Comparison of ENCODE assay signal across 17 mouse cellular contexts in the genomic region with DNA sequence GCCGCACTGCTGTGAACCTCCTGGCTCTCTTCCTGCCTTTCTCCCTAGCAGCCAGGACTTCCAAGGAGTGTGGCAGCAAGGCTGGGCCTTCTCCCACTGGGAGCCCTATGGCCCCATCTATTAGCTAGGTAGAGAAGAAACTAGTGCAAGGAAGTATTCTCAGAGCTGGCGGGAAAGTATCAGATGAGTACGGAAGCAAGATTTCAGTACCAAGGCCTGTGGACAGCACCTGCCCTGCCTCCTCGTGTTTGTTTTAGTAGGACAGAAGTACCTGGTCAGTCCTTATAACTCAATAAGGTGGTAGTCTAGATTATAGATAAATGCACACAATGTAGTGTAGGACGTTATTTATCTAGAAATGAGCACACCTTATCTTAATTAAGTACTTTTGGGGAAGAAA.
DNase-seq lines count a peak whose midpoint lies in the region; TF ChIP-seq lines count a peak whose summit lies in the region.
"Had no signal": no experiment of that assay in that cellular context is flagged by ENCODE, and none has a peak within 500 bp of the region (broad histone marks: within the 10 kb centered on the region; RNA-seq: fewer than 3 reads in every experiment).

No protein-coding gene starts in this region.

- no peak overlapping the region for H3K4me3 ChIP-seq in embryonic facial prominence, embryonic 10.5 days
- no peak overlapping the region for H3K4me3 ChIP-seq in myocyte
- H3K4me3 ChIP-seq: heart, embryonic 13.5 days; hindbrain, embryonic 15.5 days; layer of hippocampus, adult 2 months; limb, embryonic 15.5 days; neural tube, embryonic 12.5 days had no signal

- TF ChIP-seq POLR2A in myocyte (IDR thresholded peaks at IDR 0.05; ENCODE audit: insufficient read length, low read depth), result no peak

- H3K36me3 ChIP-seq in embryonic facial prominence, embryonic 10.5 days (replicated peaks), result no peaks in the 10 kb centered on the region
- H3K36me3 ChIP-seq in myocyte (ENCODE audit: control insufficient read depth, insufficient read depth), result no peaks in the 10 kb centered on the region
- H3K36me3 ChIP-seq: heart, embryonic 13.5 days; hindbrain, embryonic 15.5 days; limb, embryonic 15.5 days; neural tube, embryonic 12.5 days had no signal

- H3K79me2 ChIP-seq in myocyte (ENCODE audit: control insufficient read depth, insufficient read depth), result no peaks in the 10 kb centered on the region

- H3ac ChIP-seq in myocyte (ENCODE audit: control insufficient read depth, insufficient read length), result no peak overlapping the region

- no peak overlapping the region for H3K4me2 ChIP-seq in myocyte (ENCODE audit: low read depth)
- H3K4me2 ChIP-seq: heart, embryonic 13.5 days; hindbrain, embryonic 15.5 days; limb, embryonic 15.5 days; neural tube, embryonic 12.5 days had no signal

- no peaks in the 10 kb centered on the region for H3K9me3 ChIP-seq in embryonic facial prominence, embryonic 10.5 days
- H3K9me3 ChIP-seq: heart, embryonic 13.5 days; hindbrain, embryonic 15.5 days; limb, embryonic 15.5 days; neural tube, embryonic 12.5 days had no signal

- 53% methylated on average over 5 of the region's 5 CpGs for WGBS in embryonic facial prominence, embryonic 10.5 days

- no peaks in the 10 kb centered on the region for H3K4me1 ChIP-seq in embryonic facial prominence, embryonic 10.5 days
- H3K4me1 ChIP-seq: limb, embryonic 15.5 days; neural tube, embryonic 12.5 days had no signal

- intact Hi-C loops in gastrocnemius, postnatal 14 days (cut with DNase I; ENCODE audit: low total_unique reads), result no loop called here

- H3K27ac ChIP-seq in embryonic facial prominence, embryonic 10.5 days (replicated peaks), result no peak overlapping the region
- H3K27ac ChIP-seq: heart, embryonic 13.5 days; hindbrain, embryonic 15.5 days; layer of hippocampus, adult 2 months; limb, embryonic 15.5 days; neural tube, embryonic 12.5 days had no signal

- DNase-seq in cerebellum, postnatal 25 days, result peak; percentile 42 to 48
- DNase-seq in cerebellum, adult 11-12 months, result no peak
- DNase-seq in kidney, postnatal 4 days, result peak; percentile 56 to 59
- no peak for DNase-seq in kidney, adult 11 months
- DNase-seq in embryonic facial prominence, embryonic 10.5 days (ENCODE audit: low spot score), result peak; percentile 37
- DNase-seq in gastrocnemius, postnatal 14 days, result no peak
- no peak for DNase-seq in layer of hippocampus, postnatal 36 days
- DNase-seq: cerebellum, adult 11 months; lung, adult 18-20 months; right cerebral cortex, postnatal 4 days had no signal

- no peaks in the 10 kb centered on the region for H3K27me3 ChIP-seq in embryonic facial prominence, embryonic 10.5 days (replicated peaks; ENCODE audit: low read depth, poor library complexity, severe bottlenecking)
- no peaks in the 10 kb centered on the region for H3K27me3 ChIP-seq in myocyte (ENCODE audit: control insufficient read depth, insufficient read depth, insufficient read length)
- H3K27me3 ChIP-seq: heart, embryonic 13.5 days; hindbrain, embryonic 15.5 days; limb, embryonic 15.5 days; neural tube, embryonic 12.5 days; Patski had no signal

TF ChIP-seq in myocyte, 11 proteins besides CTCF, POLR2A, EP300 and RAD21:
- peak; percentile 57 for TF ChIP-seq REST (IDR thresholded peaks at IDR 0.05; ENCODE audit: insufficient read depth, insufficient read length)
- no peak for TF ChIP-seq SRF (IDR thresholded peaks at IDR 0.05; ENCODE audit: control insufficient read depth, insufficient read length, low read depth)

Comparison
In these comparisons a context has a peak if more than half of its experiments do, and no peak if none do; other contexts are left out.
1. DNase-seq: peak in cerebellum, postnatal 25 days (2 of 2), kidney, postnatal 4 days (2 of 2) and embryonic facial prominence, embryonic 10.5 days (single experiment); none in cerebellum, adult 11-12 months (single experiment), kidney, adult 11 months (single experiment), gastrocnemius, postnatal 14 days (single experiment) and layer of hippocampus, postnatal 36 days (0 of 2).